In the genomic region with DNA sequence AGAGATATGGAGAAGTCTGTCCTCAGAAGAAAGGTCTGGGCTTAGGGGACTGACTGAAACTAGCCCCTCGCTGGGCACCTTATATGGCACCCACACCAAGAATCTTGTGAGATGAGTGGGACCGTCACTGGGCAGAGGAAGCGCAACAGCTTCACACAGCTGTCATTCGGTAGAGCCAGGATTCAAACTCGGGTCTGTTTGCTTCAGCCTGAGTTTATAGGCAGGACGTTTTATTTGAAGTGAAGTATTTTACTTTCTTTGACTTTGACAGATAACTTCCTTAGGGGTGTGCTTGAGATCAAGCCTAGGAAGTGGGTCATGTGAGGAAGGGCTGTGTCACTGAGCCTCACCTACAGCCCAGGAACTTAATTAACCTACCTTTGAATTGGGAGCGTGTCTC, we compare ENCODE assay signal across 11 mouse cellular contexts. TPM values are rescaled to one million over a fixed set of nuclear protein-coding genes. Genes with fewer than 3 reads are reported as not detected.
DNase-seq lines count a peak whose midpoint lies in the region; ATAC-seq and TF ChIP-seq lines count a peak whose summit lies in the region.
"Had no signal": no experiment of that assay in that cellular context is flagged by ENCODE, and none has a peak within 500 bp of the region (broad histone marks: within the 10 kb centered on the region; RNA-seq: fewer than 3 reads in every experiment).

No protein-coding gene starts in this region.

- TF ChIP-seq CTCF in heart, postnatal 0 days (IDR thresholded peaks at IDR 0.05; ENCODE audit: low read depth) = no peak
- TF ChIP-seq CTCF in thymus, adult 2 months (IDR thresholded peaks at IDR 0.05; ENCODE audit: borderline replicate concordance, control insufficient read depth, extremely low read depth, insufficient read depth, low read length, poor library complexity) = no peak
- no peak for TF ChIP-seq CTCF in liver, postnatal 0 days (IDR thresholded peaks at IDR 0.05; ENCODE audit: low read depth)

- peaks cover 64% of the 10 kb centered on the region for H3K36me3 ChIP-seq in heart, postnatal 0 days (replicated peaks; ENCODE audit: control insufficient read depth, insufficient read depth, low read length)
- H3K36me3 ChIP-seq in thymus, adult 2 months (ENCODE audit: control insufficient read depth, insufficient read depth, low read length) = peaks cover 26% of the 10 kb centered on the region
- H3K36me3 ChIP-seq in liver, postnatal 0 days (replicated peaks; ENCODE audit: insufficient read depth, low read length) = peaks cover 6% of the 10 kb centered on the region
- peaks cover 8% of the 10 kb centered on the region; the same call in 1 of the 2 replicates for H3K36me3 ChIP-seq in forebrain, embryonic 11.5 days (ENCODE audit: control insufficient read depth, insufficient read depth, low read length)
- peaks cover 21% of the 10 kb centered on the region for H3K36me3 ChIP-seq in hindbrain, embryonic 16.5 days (ENCODE audit: control insufficient read depth, insufficient read depth, low read length)

- intact Hi-C loops in heart, postnatal 36 days (cut with DNase I) = no loop called here

- no peaks in the 10 kb centered on the region for H3K9me3 ChIP-seq in heart, postnatal 0 days (replicated peaks; ENCODE audit: control insufficient read depth, low read length)
- H3K9me3 ChIP-seq in liver, postnatal 0 days (ENCODE audit: low read length) = no peaks in the 10 kb centered on the region
- H3K9me3 ChIP-seq in forebrain, embryonic 11.5 days (ENCODE audit: control insufficient read depth, low read length) = no peaks in the 10 kb centered on the region
- no peaks in the 10 kb centered on the region for H3K9me3 ChIP-seq in hindbrain, embryonic 16.5 days (ENCODE audit: control insufficient read depth, low read length)
- H3K9me3 ChIP-seq: limb, embryonic 12.5 days; midbrain, embryonic 12.5 days had no signal

- peaks cover 32% of the 10 kb centered on the region for H3K4me1 ChIP-seq in heart, postnatal 0 days (ENCODE audit: control insufficient read depth, insufficient read depth)
- H3K4me1 ChIP-seq in thymus, adult 2 months (replicated peaks; ENCODE audit: control insufficient read depth, insufficient read depth, low read length) = peaks cover 33% of the 10 kb centered on the region
- peaks cover 28% of the 10 kb centered on the region for H3K4me1 ChIP-seq in liver, postnatal 0 days (ENCODE audit: insufficient read depth)
- peaks cover 3% of the 10 kb centered on the region; the same call in 1 of the 2 replicates for H3K4me1 ChIP-seq in forebrain, embryonic 11.5 days (replicated peaks; ENCODE audit: control insufficient read depth, insufficient read depth, low read length)
- H3K4me1 ChIP-seq in hindbrain, embryonic 16.5 days (ENCODE audit: control insufficient read depth, insufficient read depth, low read depth, low read length) = peaks cover 32% of the 10 kb centered on the region

- no peak for DNase-seq in heart, postnatal 0 days (ENCODE audit: low spot score)
- DNase-seq in heart, postnatal 36 days = no peak
- DNase-seq in thymus, adult 2 months = peak; percentile 43
- DNase-seq in thymus, postnatal 10 days (ENCODE audit: low spot score in 2 of 2) = no peak
- no peak for DNase-seq in liver, postnatal 0 days
- DNase-seq in forebrain, embryonic 11.5 days (ENCODE audit: low spot score) = no peak
- DNase-seq: right cerebral cortex, postnatal 14 days had no signal

- WGBS in heart, postnatal 0 days = 83% methylated on average over 7 of the region's 7 CpGs
- WGBS in thymus, adult 2 months = 35% methylated on average over 7 of the region's 7 CpGs
- 58% methylated on average over 7 of the region's 7 CpGs for WGBS in liver, postnatal 0 days (ENCODE audit: insufficient replicate concordance)
- WGBS in forebrain, embryonic 11.5 days = 96% methylated on average over 7 of the region's 7 CpGs
- WGBS in hindbrain, embryonic 16.5 days = 92% methylated on average over 7 of the region's 7 CpGs

- TF ChIP-seq EP300 in heart, postnatal 0 days (IDR thresholded peaks at IDR 0.05; ENCODE audit: low read depth) = no peak
- no peak for TF ChIP-seq EP300 in liver, postnatal 0 days (IDR thresholded peaks at IDR 0.05; ENCODE audit: low read depth)

- no peaks in the 10 kb centered on the region for H3K27me3 ChIP-seq in heart, postnatal 0 days (ENCODE audit: control insufficient read depth, insufficient read depth, low read length)
- H3K27me3 ChIP-seq in thymus, adult 2 months (ENCODE audit: control insufficient read depth, insufficient read depth, low read length) = no peaks in the 10 kb centered on the region
- no peaks in the 10 kb centered on the region for H3K27me3 ChIP-seq in liver, postnatal 0 days (ENCODE audit: insufficient read depth, low read length)
- no peaks in the 10 kb centered on the region for H3K27me3 ChIP-seq in forebrain, embryonic 11.5 days (ENCODE audit: control insufficient read depth, insufficient read depth, low read length)
- no peaks in the 10 kb centered on the region for H3K27me3 ChIP-seq in hindbrain, embryonic 16.5 days (replicated peaks; ENCODE audit: control insufficient read depth, insufficient read depth, low read length)
- H3K27me3 ChIP-seq: limb, embryonic 12.5 days; midbrain, embryonic 12.5 days had no signal

- H3K9ac ChIP-seq in heart, postnatal 0 days (replicated peaks; ENCODE audit: low read depth, low read length) = no peak overlapping the region
- no peak overlapping the region for H3K9ac ChIP-seq in liver, postnatal 0 days (replicated peaks)
- no peak overlapping the region for H3K9ac ChIP-seq in forebrain, embryonic 11.5 days (ENCODE audit: low read length)
- H3K9ac ChIP-seq in hindbrain, embryonic 16.5 days (ENCODE audit: low read depth, low read length) = no peak overlapping the region
- H3K9ac ChIP-seq: hindbrain, embryonic 14.5 days; limb, embryonic 12.5 days; midbrain, embryonic 12.5 days had no signal

- no peak for ATAC-seq in heart, postnatal 0 days (ENCODE audit: insufficient read depth, low read depth)
- no peak for ATAC-seq in liver, postnatal 0 days
- ATAC-seq in forebrain, embryonic 11.5 days (replicated peaks; ENCODE audit: low FRiP score) = no peak
- ATAC-seq in hindbrain, embryonic 16.5 days = no peak

- peak overlapping the region; percentile 30; the same call in 1 of the 2 replicates for H3K4me2 ChIP-seq in heart, postnatal 0 days (ENCODE audit: low read depth, low read length)
- H3K4me2 ChIP-seq in liver, postnatal 0 days (ENCODE audit: low read depth, low read length) = peak overlapping the region; percentile 4; the same call in 1 of the 2 replicates
- no peak overlapping the region for H3K4me2 ChIP-seq in forebrain, embryonic 11.5 days (ENCODE audit: low read depth, low read length, severe bottlenecking)
- H3K4me2 ChIP-seq in hindbrain, embryonic 16.5 days (ENCODE audit: low read length) = no peak overlapping the region
- H3K4me2 ChIP-seq: hindbrain, embryonic 14.5 days; limb, embryonic 12.5 days; midbrain, embryonic 12.5 days had no signal

- H3K27ac ChIP-seq in heart, postnatal 0 days (ENCODE audit: low read depth) = peak overlapping the region; percentile 90
- H3K27ac ChIP-seq in thymus, adult 2 months (ENCODE audit: control insufficient read depth, insufficient read depth, low read length) = peak overlapping the region; percentile 97
- H3K27ac ChIP-seq in liver, postnatal 0 days (ENCODE audit: low read depth) = peak overlapping the region; percentile 77
- no peak overlapping the region for H3K27ac ChIP-seq in forebrain, embryonic 11.5 days (ENCODE audit: low read depth, low read length)
- no peak overlapping the region for H3K27ac ChIP-seq in hindbrain, embryonic 16.5 days (ENCODE audit: low read depth, low read length)
- H3K27ac ChIP-seq: hindbrain, embryonic 14.5 days; limb, embryonic 12.5 days; midbrain, embryonic 12.5 days had no signal

- no peak overlapping the region for H3K4me3 ChIP-seq in heart, postnatal 0 days (ENCODE audit: low read depth, low read length)
- H3K4me3 ChIP-seq in thymus, adult 2 months (ENCODE audit: control insufficient read depth, insufficient read depth, low read length) = peak overlapping the region; percentile 43
- H3K4me3 ChIP-seq in liver, postnatal 0 days (ENCODE audit: low read depth, low read length) = no peak overlapping the region
- H3K4me3 ChIP-seq in forebrain, embryonic 11.5 days (ENCODE audit: low read depth, low read length) = no peak overlapping the region
- H3K4me3 ChIP-seq in hindbrain, embryonic 16.5 days (ENCODE audit: low read length) = no peak overlapping the region
- H3K4me3 ChIP-seq: limb, embryonic 12.5 days; midbrain, embryonic 12.5 days had no signal

- no peak for TF ChIP-seq POLR2A in thymus, adult 2 months (IDR thresholded peaks at IDR 0.05; ENCODE audit: control insufficient read depth, extremely low read depth, insufficient read depth, low read length, poor library complexity)

RNA-seq across cellular contexts. Expression of gene Zscan2, which starts 4.8 kb away (rescaled TPM):
- 3.7 and 22.0 TPM in 2 replicates for total RNA-seq in heart, postnatal 0 days (2014; rRNA removed; ENCODE audit: low replicate concordance)
- 1.3 and 2.0 TPM in 2 replicates for polyA plus RNA-seq in heart, postnatal 0 days (2015; fragmentation: Nextera tagmentation; extraction: Ambion mirVana)
- 1 to 10 TPM; 5.5 to 5.7 TPM for total RNA-seq in heart, postnatal 36 days (2021)
- polyA plus RNA-seq in thymus, adult 2 months (2012; rRNA removed) = 25.5 and 26.2 TPM in 2 replicates
- 0.43 and 0.47 TPM in 2 replicates for polyA plus RNA-seq in liver, postnatal 0 days (2015; fragmentation: Nextera tagmentation; extraction: Ambion mirVana)
- 3.3 and 3.8 TPM in 2 replicates for polyA plus RNA-seq in forebrain, embryonic 11.5 days (2014; fragmentation: Nextera tagmentation; extraction: Ambion mirVana)
- polyA plus RNA-seq in hindbrain, embryonic 16.5 days (2015; fragmentation: Nextera tagmentation; extraction: Ambion mirVana) = 3.3 and 3.4 TPM in 2 replicates

RNA-seq across cellular contexts. Expression of gene Wdr73, which starts 35.5 kb away (rescaled TPM):
- total RNA-seq in heart, postnatal 0 days (2014; rRNA removed; ENCODE audit: low replicate concordance) = 22.4 and 23.2 TPM in 2 replicates
- polyA plus RNA-seq in heart, postnatal 0 days (2015; fragmentation: Nextera tagmentation; extraction: Ambion mirVana) = 11.4 and 12.4 TPM in 2 replicates
- 1 to 10 TPM; 5.1 to 5.6 TPM for total RNA-seq in heart, postnatal 36 days (2021)
- polyA plus RNA-seq in thymus, adult 2 months (2012; rRNA removed) = 27.2 and 31.3 TPM in 2 replicates
- 10.1 and 13.6 TPM in 2 replicates for polyA plus RNA-seq in liver, postnatal 0 days (2015; fragmentation: Nextera tagmentation; extraction: Ambion mirVana)
- polyA plus RNA-seq in forebrain, embryonic 11.5 days (2014; fragmentation: Nextera tagmentation; extraction: Ambion mirVana) = 40.5 and 41.6 TPM in 2 replicates
- 33.8 and 35.8 TPM in 2 replicates for polyA plus RNA-seq in hindbrain, embryonic 16.5 days (2015; fragmentation: Nextera tagmentation; extraction: Ambion mirVana)

RNA-seq across cellular contexts. Expression of gene Nmb, which starts 39.4 kb away (rescaled TPM):
- 5.5 and 17.6 TPM in 2 replicates for total RNA-seq in heart, postnatal 0 days (2014; rRNA removed; ENCODE audit: low replicate concordance)
- polyA plus RNA-seq in heart, postnatal 0 days (2015; fragmentation: Nextera tagmentation; extraction: Ambion mirVana) = 4.2 and 4.4 TPM in 2 replicates
- total RNA-seq in heart, postnatal 36 days (2021) = 1 to 10 TPM; 5.9 to 8.8 TPM
- polyA plus RNA-seq in thymus, adult 2 months (2012; rRNA removed) = 20.1 and 24.5 TPM in 2 replicates
- 1.4 and 1.7 TPM in 2 replicates for polyA plus RNA-seq in liver, postnatal 0 days (2015; fragmentation: Nextera tagmentation; extraction: Ambion mirVana)
- 7.3 and 8.6 TPM in 2 replicates for polyA plus RNA-seq in forebrain, embryonic 11.5 days (2014; fragmentation: Nextera tagmentation; extraction: Ambion mirVana)
- polyA plus RNA-seq in hindbrain, embryonic 16.5 days (2015; fragmentation: Nextera tagmentation; extraction: Ambion mirVana) = 7.6 and 7.7 TPM in 2 replicates

RNA-seq across cellular contexts. Expression of gene Iqgap1, which starts 39.7 kb away (rescaled TPM):
- total RNA-seq in heart, postnatal 0 days (2014; rRNA removed; ENCODE audit: low replicate concordance) = 39.8 and 88.5 TPM in 2 replicates
- polyA plus RNA-seq in heart, postnatal 0 days (2015; fragmentation: Nextera tagmentation; extraction: Ambion mirVana) = 22.6 and 23.6 TPM in 2 replicates
- total RNA-seq in heart, postnatal 36 days (2021) = 10 to 100 TPM; 40.5 to 43.2 TPM
- 112 and 119 TPM in 2 replicates for polyA plus RNA-seq in thymus, adult 2 months (2012; rRNA removed)
- 10.8 and 13.6 TPM in 2 replicates for polyA plus RNA-seq in liver, postnatal 0 days (2015; fragmentation: Nextera tagmentation; extraction: Ambion mirVana)
- polyA plus RNA-seq in forebrain, embryonic 11.5 days (2014; fragmentation: Nextera tagmentation; extraction: Ambion mirVana) = 28.0 and 29.1 TPM in 2 replicates
- polyA plus RNA-seq in hindbrain, embryonic 16.5 days (2015; fragmentation: Nextera tagmentation; extraction: Ambion mirVana) = 19.2 and 20.7 TPM in 2 replicates

Comparison
In these comparisons a context has a peak if more than half of its experiments do, and no peak if none do; other contexts are left out.
1. H3K27ac ChIP-seq: peak in heart, postnatal 0 days (single experiment), thymus, adult 2 months (single experiment) and liver, postnatal 0 days (single experiment); none in forebrain, embryonic 11.5 days (single experiment) and hindbrain, embryonic 16.5 days (single experiment).
2. H3K4me2 ChIP-seq: peak in heart, postnatal 0 days (single experiment) and liver, postnatal 0 days (single experiment); none in forebrain, embryonic 11.5 days (single experiment) and hindbrain, embryonic 16.5 days (single experiment).